Mouse (Mus musculus): ENCODE results near the gene Ddit4l. TPM values are rescaled to one million over a fixed set of nuclear protein-coding genes. Genes with fewer than 3 reads are reported as not detected.
"Not testable (repeated sequence)": the region's sequence is repeated elsewhere in the genome, so short reads cannot be mapped to it uniquely, and the experiment has no call there.

The Ddit4l gene
- 11.4 and 13.9 TPM in 2 replicates for polyA plus RNA-seq (2015; fragmentation: Nextera tagmentation; extraction: Ambion mirVana)

GRCm38 (mm10) chr3:137621312-137621711 is at the start of gene Ddit4l:
Gene Ddit4l, plus strand, starts transcription at chr3:137621612.
- whole genome bisulfite sequencing, result 89% methylated on average over 3 of the region's 3 CpGs
- H3K4me3 ChIP-seq (replicated peaks); H3K27ac ChIP-seq; H3K9me3 ChIP-seq (replicated peaks); ATAC-seq (replicated peaks; ENCODE audit: low FRiP score); H3K36me3 ChIP-seq; H3K9ac ChIP-seq; H3K4me2 ChIP-seq: not testable (repeated sequence)
- H3K4me1 ChIP-seq, result peaks cover 11% of the 10 kb centered on the region
- peaks cover 11% of the 10 kb centered on the region; the same call in 1 of the 2 replicates for H3K27me3 ChIP-seq

GRCm38 (mm10) chr3:137576146-137576545 is 45.3 kb upstream of the Ddit4l start:
- Histone ChIP-seq H3K4me3 (replicated peaks) (no peak overlapping the region), H3K9ac (no peak overlapping the region), H3K4me1 (no peaks in the 10 kb centered on the region), H3K27me3 (no peaks in the 10 kb centered on the region), H3K36me3 (no peaks in the 10 kb centered on the region), H3K4me2 (no peak overlapping the region), H3K27ac (no peak overlapping the region), H3K9me3 (replicated peaks) (no peaks in the 10 kb centered on the region)
- no peak for ATAC-seq (replicated peaks; ENCODE audit: low FRiP score)
- WGBS, result 73% methylated on average over 4 of the region's 4 CpGs

- no peaks in the 10 kb centered on the region for H3K36me3 ChIP-seq
- no peak overlapping the region for H3K4me3 ChIP-seq (replicated peaks)
- H3K27me3 ChIP-seq, result no peaks in the 10 kb centered on the region
- H3K9ac ChIP-seq, result no peak overlapping the region
- H3K4me1 ChIP-seq, result no peaks in the 10 kb centered on the region; the same call in 1 of the 2 replicates
- 68% methylated on average over 5 of the region's 5 CpGs for WGBS
- no peak overlapping the region for H3K27ac ChIP-seq
- no peak for ATAC-seq (replicated peaks; ENCODE audit: low FRiP score)
- H3K4me2 ChIP-seq, result no peak overlapping the region
- H3K9me3 ChIP-seq (replicated peaks), result no peaks in the 10 kb centered on the region
Measured at GRCm38 (mm10) chr3:137586376-137586969, 34.9 kb upstream of the Ddit4l start.

GRCm38 (mm10) chr3:137589811-137590210 is 31.6 kb upstream of the Ddit4l start:
- Histone ChIP-seq H3K27ac (no peak overlapping the region), H3K27me3 (no peaks in the 10 kb centered on the region), H3K36me3 (no peaks in the 10 kb centered on the region), H3K9ac (no peak overlapping the region), H3K4me1 (no peaks in the 10 kb centered on the region; the same call in 1 of the 2 replicates), H3K4me2 (no peak overlapping the region), H3K4me3 (replicated peaks) (no peak overlapping the region), H3K9me3 (replicated peaks) (no peaks in the 10 kb centered on the region)
- ATAC-seq (replicated peaks; ENCODE audit: low FRiP score), result no peak
- 78% methylated on average over 4 of the region's 4 CpGs for WGBS

GRCm38 (mm10) chr3:137594332-137594905 is 27.0 kb upstream of the Ddit4l start:
- Histone ChIP-seq H3K36me3 (no peaks in the 10 kb centered on the region), H3K9me3 (replicated peaks) (no peaks in the 10 kb centered on the region), H3K4me1 (no peaks in the 10 kb centered on the region), H3K4me3 (replicated peaks) (no peak overlapping the region), H3K27ac (no peak overlapping the region), H3K4me2 (no peak overlapping the region), H3K9ac (no peak overlapping the region), H3K27me3 (no peaks in the 10 kb centered on the region)
- ATAC-seq (replicated peaks; ENCODE audit: low FRiP score), result no peak
- WGBS, result 51% methylated on average over 4 of the region's 4 CpGs

- ATAC-seq (replicated peaks; ENCODE audit: low FRiP score), result no peak
- H3K4me3 ChIP-seq (replicated peaks), result no peak overlapping the region
- no peaks in the 10 kb centered on the region for H3K27me3 ChIP-seq
- WGBS, result 41% methylated on average over 1 of the region's 1 CpGs
- no peaks in the 10 kb centered on the region for H3K36me3 ChIP-seq
- no peak overlapping the region for H3K27ac ChIP-seq
- no peaks in the 10 kb centered on the region for H3K9me3 ChIP-seq (replicated peaks)
- H3K9ac ChIP-seq, result no peak overlapping the region
- no peaks in the 10 kb centered on the region for H3K4me1 ChIP-seq
- no peak overlapping the region for H3K4me2 ChIP-seq
Measured at GRCm38 (mm10) chr3:137608918-137609435, 12.4 kb upstream of the Ddit4l start.

GRCm38 (mm10) chr3:137610457-137611109 is 10.8 kb upstream of the Ddit4l start:
- no peak overlapping the region for H3K27ac ChIP-seq

GRCm38 (mm10) chr3:137611110-137611857 is 10.1 kb upstream of the Ddit4l start:
- H3K27me3 ChIP-seq, result no peaks in the 10 kb centered on the region
- no peaks in the 10 kb centered on the region for H3K36me3 ChIP-seq
- H3K4me2 ChIP-seq, result no peak overlapping the region
- WGBS, result 69% methylated on average over 4 of the region's 4 CpGs
- H3K9me3 ChIP-seq (replicated peaks), result no peaks in the 10 kb centered on the region
- no peaks in the 10 kb centered on the region for H3K4me1 ChIP-seq
- no peak for ATAC-seq (replicated peaks; ENCODE audit: low FRiP score)
- no peak overlapping the region for H3K4me3 ChIP-seq (replicated peaks)
- H3K27ac ChIP-seq, result no peak overlapping the region
- no peak overlapping the region for H3K9ac ChIP-seq

More at GRCm38 (mm10) chr3:137610457-137611109, 10.8 kb upstream of the Ddit4l start:
- no peak overlapping the region for H3K4me2 ChIP-seq
- no peaks in the 10 kb centered on the region for H3K4me1 ChIP-seq
- no peak overlapping the region for H3K9ac ChIP-seq
- H3K36me3 ChIP-seq, result no peaks in the 10 kb centered on the region
- H3K27me3 ChIP-seq, result no peaks in the 10 kb centered on the region
- H3K9me3 ChIP-seq (replicated peaks), result no peaks in the 10 kb centered on the region
- no peak for ATAC-seq (replicated peaks; ENCODE audit: low FRiP score)
- WGBS, result 86% methylated on average over 6 of the region's 6 CpGs
- H3K4me3 ChIP-seq (replicated peaks), result no peak overlapping the region

GRCm38 (mm10) chr3:137611981-137612380 is 9.4 kb upstream of the Ddit4l start:
- Histone ChIP-seq H3K27ac (no peak overlapping the region), H3K27me3 (no peaks in the 10 kb centered on the region), H3K9me3 (replicated peaks) (no peaks in the 10 kb centered on the region), H3K4me1 (no peaks in the 10 kb centered on the region), H3K36me3 (no peaks in the 10 kb centered on the region), H3K4me2 (no peak overlapping the region), H3K9ac (no peak overlapping the region), H3K4me3 (replicated peaks) (no peak overlapping the region)
- WGBS, result 68% methylated on average over 2 of the region's 2 CpGs
- ATAC-seq (replicated peaks; ENCODE audit: low FRiP score), result no peak

GRCm38 (mm10) chr3:137620540-137620939 is 872 bp upstream of the Ddit4l start:
- no peaks in the 10 kb centered on the region for H3K36me3 ChIP-seq
- WGBS, result 87% methylated on average over 5 of the region's 5 CpGs
- no peak overlapping the region for H3K27ac ChIP-seq

GRCm38 (mm10) chr3:137622091-137622490 is 679 bp downstream of the Ddit4l start:
- H3K4me1 ChIP-seq, result peaks cover 11% of the 10 kb centered on the region
- ATAC-seq (replicated peaks; ENCODE audit: low FRiP score), result no peak
- 45% methylated on average over 6 of the region's 6 CpGs for WGBS

More at GRCm38 (mm10) chr3:137620540-137620939, 872 bp upstream of the Ddit4l start:
- peaks cover 11% of the 10 kb centered on the region for H3K4me1 ChIP-seq
- no peaks in the 10 kb centered on the region for H3K9me3 ChIP-seq (replicated peaks)
- H3K27me3 ChIP-seq, result peaks cover 11% of the 10 kb centered on the region; the same call in 1 of the 2 replicates
- no peak overlapping the region for H3K4me2 ChIP-seq
- no peak for ATAC-seq (replicated peaks; ENCODE audit: low FRiP score)
- no peak overlapping the region for H3K4me3 ChIP-seq (replicated peaks)
- H3K9ac ChIP-seq, result no peak overlapping the region

More at GRCm38 (mm10) chr3:137622091-137622490, 679 bp downstream of the Ddit4l start:
- Histone ChIP-seq H3K4me2 (no peak overlapping the region), H3K9me3 (replicated peaks) (no peaks in the 10 kb centered on the region), H3K4me3 (replicated peaks) (no peak overlapping the region), H3K27me3 (peaks cover 11% of the 10 kb centered on the region; the same call in 1 of the 2 replicates), H3K9ac (no peak overlapping the region), H3K36me3 (no peaks in the 10 kb centered on the region), H3K27ac (no peak overlapping the region)

Measured in kidney, embryonic 15.5 days (tissue).